Mouse (Mus musculus): ENCODE measurements around the gene Gm867. TPM values are rescaled to one million over a fixed set of nuclear protein-coding genes. Genes with fewer than 3 reads are reported as not detected.
A peak's percentile ranks its signal among the peaks of the same experiment; 100 is the strongest.

Gm867 gene
- total and polyA plus RNA-seq, 2 experiments from 2014 or later = 0.95 to 0.97 TPM

- ATAC-seq (no peak), DNase-seq (no peak)
- WGBS = 76% methylated on average over 6 of the region's 6 CpGs
- Histone ChIP-seq H3K27ac (ENCODE audit: low read depth, low read length) (no peak overlapping the region), H3K4me1 (ENCODE audit: insufficient read depth) (no peaks in the 10 kb centered on the region), H3K36me3 (ENCODE audit: insufficient read depth) (peaks cover 75% of the 10 kb centered on the region), H3K4me2 (ENCODE audit: low read depth) (no peak overlapping the region), H3K9me3 (ENCODE audit: low read length) (no peaks in the 10 kb centered on the region), H3K27me3 (ENCODE audit: insufficient read depth, low read length) (no peaks in the 10 kb centered on the region), H3K9ac (no peak overlapping the region), H3K4me3 (ENCODE audit: low read depth, low read length) (no peak overlapping the region)
- no peak for TF ChIP-seq CTCF (IDR thresholded peaks at IDR 0.05; ENCODE audit: low read depth)
These were observed 42.4 kb downstream of the Gm867 start for GRCm38 (mm10) chr10:75898039-75898564.

GRCm38 (mm10) chr10:75897373-75897772 is 43.1 kb downstream of the Gm867 start:
- H3K4me1 ChIP-seq (ENCODE audit: insufficient read depth) = peaks cover 4% of the 10 kb centered on the region; the same call in 1 of the 2 replicates
- peaks cover 68% of the 10 kb centered on the region for H3K36me3 ChIP-seq (ENCODE audit: insufficient read depth)
- H3K4me3 ChIP-seq (ENCODE audit: low read depth, low read length) = no peak overlapping the region
- no peaks in the 10 kb centered on the region for H3K9me3 ChIP-seq (ENCODE audit: low read length)
- peak; percentile 83 for TF ChIP-seq CTCF (IDR thresholded peaks at IDR 0.05; ENCODE audit: low read depth)
- DNase-seq (peak; percentile 80), ATAC-seq (no peak)
- H3K27ac ChIP-seq (ENCODE audit: low read depth, low read length) = no peak overlapping the region
- H3K4me2 ChIP-seq (ENCODE audit: low read depth) = no peak overlapping the region
- WGBS = 36% methylated on average over 6 of the region's 6 CpGs
- no peak overlapping the region for H3K9ac ChIP-seq
- H3K27me3 ChIP-seq (ENCODE audit: insufficient read depth, low read length) = no peaks in the 10 kb centered on the region

- Histone ChIP-seq H3K4me2 (ENCODE audit: low read depth) (no peak overlapping the region), H3K4me3 (ENCODE audit: low read depth, low read length) (no peak overlapping the region), H3K9me3 (ENCODE audit: low read length) (no peaks in the 10 kb centered on the region), H3K36me3 (ENCODE audit: insufficient read depth) (peaks cover 57% of the 10 kb centered on the region), H3K27me3 (ENCODE audit: insufficient read depth, low read length) (no peaks in the 10 kb centered on the region), H3K9ac (no peak overlapping the region), H3K27ac (ENCODE audit: low read depth, low read length) (no peak overlapping the region), H3K4me1 (ENCODE audit: insufficient read depth) (peaks cover 5% of the 10 kb centered on the region; the same call in 1 of the 2 replicates)
- DNase-seq (peak; percentile 22), ATAC-seq (no peak)
- 0 out of 2 replicates have a peak, but pooled peaks have one; percentile 6 for TF ChIP-seq CTCF (IDR thresholded peaks at IDR 0.05; ENCODE audit: low read depth)
- WGBS = 41% methylated on average over 1 of the region's 1 CpGs
These were observed 44.3 kb downstream of the Gm867 start for GRCm38 (mm10) chr10:75896208-75896607.

GRCm38 (mm10) chr10:75895730-75896129 is 44.7 kb downstream of the Gm867 start:
- peaks cover 5% of the 10 kb centered on the region; the same call in 1 of the 2 replicates for H3K4me1 ChIP-seq (ENCODE audit: insufficient read depth)
- WGBS = 93% methylated on average over 5 of the region's 5 CpGs
- no peak overlapping the region for H3K9ac ChIP-seq
- H3K4me2 ChIP-seq (ENCODE audit: low read depth) = no peak overlapping the region
- no peak overlapping the region for H3K4me3 ChIP-seq (ENCODE audit: low read depth, low read length)
- DNase-seq (no peak), ATAC-seq (no peak)
- no peaks in the 10 kb centered on the region for H3K9me3 ChIP-seq (ENCODE audit: low read length)
- TF ChIP-seq CTCF (IDR thresholded peaks at IDR 0.05; ENCODE audit: low read depth) = no peak
- H3K27me3 ChIP-seq (ENCODE audit: insufficient read depth, low read length) = no peaks in the 10 kb centered on the region
- peaks cover 53% of the 10 kb centered on the region for H3K36me3 ChIP-seq (ENCODE audit: insufficient read depth)
- H3K27ac ChIP-seq (ENCODE audit: low read depth, low read length) = no peak overlapping the region

- no peak overlapping the region for H3K9ac ChIP-seq
- 79% methylated on average over 6 of the region's 6 CpGs for WGBS
- DNase-seq = no peak
These were observed 45.9 kb downstream of the Gm867 start for GRCm38 (mm10) chr10:75894601-75895000.

GRCm38 (mm10) chr10:75893089-75893750 is 47.3 kb downstream of the Gm867 start, which contains the start of gene Derl3:
Derl3 (plus strand) TSS chr10:75893413.
- no peak for TF ChIP-seq CTCF (IDR thresholded peaks at IDR 0.05; ENCODE audit: low read depth)
- no peaks in the 10 kb centered on the region for H3K27me3 ChIP-seq (ENCODE audit: insufficient read depth, low read length)
- peak within 1 kb of the TSS; percentile 62; the same call in 1 of the 2 replicates for H3K27ac ChIP-seq (ENCODE audit: low read depth, low read length)
- ATAC-seq (peak; percentile 100), DNase-seq (peak; percentile 98)
- peaks cover 32% of the 10 kb centered on the region for H3K36me3 ChIP-seq (ENCODE audit: insufficient read depth)
- H3K4me1 ChIP-seq (ENCODE audit: insufficient read depth) = peaks cover 5% of the 10 kb centered on the region; the same call in 1 of the 2 replicates
- peak within 1 kb of the TSS; percentile 51 for H3K9ac ChIP-seq
- WGBS = 2% methylated on average over 51 of the region's 51 CpGs
- peak within 1 kb of the TSS; percentile 40 for H3K4me3 ChIP-seq (ENCODE audit: low read depth, low read length)
- H3K4me2 ChIP-seq (ENCODE audit: low read depth) = peak within 1 kb of the TSS; percentile 87
- H3K9me3 ChIP-seq (ENCODE audit: low read length) = no peaks in the 10 kb centered on the region

More at GRCm38 (mm10) chr10:75894601-75895000, 45.9 kb downstream of the Gm867 start:
- no peak overlapping the region for H3K4me3 ChIP-seq (ENCODE audit: low read depth, low read length)
- no peaks in the 10 kb centered on the region for H3K9me3 ChIP-seq (ENCODE audit: low read length)
- H3K27me3 ChIP-seq (ENCODE audit: insufficient read depth, low read length) = no peaks in the 10 kb centered on the region
- peaks cover 44% of the 10 kb centered on the region for H3K36me3 ChIP-seq (ENCODE audit: insufficient read depth)
- no peak overlapping the region for H3K4me2 ChIP-seq (ENCODE audit: low read depth)
- H3K4me1 ChIP-seq (ENCODE audit: insufficient read depth) = peaks cover 5% of the 10 kb centered on the region; the same call in 1 of the 2 replicates
- H3K27ac ChIP-seq (ENCODE audit: low read depth, low read length) = no peak overlapping the region
- no peak for TF ChIP-seq CTCF (IDR thresholded peaks at IDR 0.05; ENCODE audit: low read depth)
- no peak for ATAC-seq
